Mouse (Mus musculus) embryo, embryonic 10 days (tissue): ENCODE results near the gene Gps2.

Experiments used
- DNase-seq: peaks from one replicate; pipeline ENCODE4 v3.0.0-alpha.2; 2015; ENCODE audit warnings: low spot score

Gene Gps2

GRCm38 (mm10) chr11:69886907-69887635 is 26.6 kb upstream of the Gps2 start:
- peak; percentile 40 for DNase-seq

GRCm38 (mm10) chr11:69891482-69891881 is 22.2 kb upstream of the Gps2 start:
- DNase-seq, result no peak

GRCm38 (mm10) chr11:69894671-69895070 is 19.0 kb upstream of the Gps2 start:
- DNase-seq, result no peak

GRCm38 (mm10) chr11:69895291-69895690 is 18.4 kb upstream of the Gps2 start, which contains the start of gene Acap1:
Acap1 (minus strand) TSS chr11:69895539.
- no peak for DNase-seq

GRCm38 (mm10) chr11:69899870-69900269 is 13.8 kb upstream of the Gps2 start:
- DNase-seq, result peak; percentile 44

- DNase-seq, result peak; percentile 97
Observed at GRCm38 (mm10) chr11:69900471-69901405, 12.9 kb upstream of the Gps2 start, which contains the start of the genes 2810408A11Rik and Neurl4. 2810408A11Rik (minus strand) TSS chr11:69900987. Neurl4 (plus strand) TSS chr11:69901072.

GRCm38 (mm10) chr11:69901406-69901846 is 12.3 kb upstream of the Gps2 start:
- peak; percentile 99 for DNase-seq

- DNase-seq, result peak; percentile 40
Observed at GRCm38 (mm10) chr11:69901993-69902392, 11.7 kb upstream of the Gps2 start.

GRCm38 (mm10) chr11:69902972-69903371 is 10.7 kb upstream of the Gps2 start:
- no peak for DNase-seq

GRCm38 (mm10) chr11:69904311-69904710 is 9.4 kb upstream of the Gps2 start:
- DNase-seq, result no peak

- no peak for DNase-seq
Observed at GRCm38 (mm10) chr11:69908645-69909044, 5.0 kb upstream of the Gps2 start.

- no peak for DNase-seq
Observed at GRCm38 (mm10) chr11:69909174-69909573, 4.5 kb upstream of the Gps2 start.

- DNase-seq, result no peak
Observed at GRCm38 (mm10) chr11:69910177-69910576, 3.5 kb upstream of the Gps2 start.

- DNase-seq, result no peak
Observed at GRCm38 (mm10) chr11:69910781-69911560, 2.7 kb upstream of the Gps2 start.

GRCm38 (mm10) chr11:69911701-69912100 is 2.0 kb upstream of the Gps2 start:
- no peak for DNase-seq

- DNase-seq, result no peak
Observed at GRCm38 (mm10) chr11:69912716-69913530, 765 bp upstream of the Gps2 start.

- DNase-seq, result peak; percentile 48
Observed at GRCm38 (mm10) chr11:69914372-69914764, 680 bp downstream of the Gps2 start.

- no peak for DNase-seq
Observed at GRCm38 (mm10) chr11:69914917-69915430, 1.3 kb downstream of the Gps2 start.

- no peak for DNase-seq
Observed at GRCm38 (mm10) chr11:69915667-69916627, 2.3 kb downstream of the Gps2 start.
